Mouse (Mus musculus): Measurements from ENCODE around the gene Hist1h1a.
"Not testable (repeated sequence)": the region's sequence is repeated elsewhere in the genome, so short reads cannot be mapped to it uniquely, and the experiment has no call there.

The Hist1h1a gene

GRCm38 (mm10) chr13:23759916-23760239, 3.6 kb upstream of the Hist1h1a start:
- DNase-seq (ENCODE audit: low read depth, low spot score): no peak

DNA sequence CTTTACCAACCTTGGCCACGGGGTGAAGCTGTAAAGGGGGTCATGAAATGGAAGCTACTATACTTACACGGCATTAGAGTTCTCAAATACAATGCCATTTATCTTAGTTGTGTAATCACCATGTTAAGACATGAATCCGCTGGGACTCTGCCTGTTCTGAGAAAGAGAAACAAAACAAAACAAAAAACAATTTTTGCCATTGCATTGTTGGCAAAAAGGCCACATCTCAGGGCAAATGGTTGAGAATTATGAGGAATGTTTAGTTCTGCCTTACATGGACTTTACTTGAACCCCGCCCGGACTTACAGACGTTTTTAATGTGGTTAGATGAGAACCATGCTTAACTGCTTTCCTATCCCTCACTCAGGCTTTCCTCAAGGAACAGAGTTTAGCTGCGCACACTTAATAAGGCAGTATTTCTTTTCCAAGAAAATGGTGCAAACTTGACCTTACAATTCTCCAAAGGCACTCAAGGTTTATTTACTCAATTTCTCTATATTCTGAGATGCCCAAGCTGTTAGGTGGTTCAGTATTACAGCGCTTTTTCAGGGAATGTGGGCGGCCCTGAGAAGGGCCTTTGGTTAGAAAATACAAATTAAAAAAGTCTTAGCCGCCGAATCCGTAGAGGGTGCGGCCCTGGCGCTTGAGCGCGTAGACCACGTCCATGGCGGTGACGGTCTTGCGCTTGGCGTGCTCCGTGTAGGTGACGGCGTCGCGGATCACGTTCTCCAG, 3.1 kb upstream of the Hist1h1a start:
- DNase-seq (ENCODE audit: low read depth, low spot score): peak; percentile 80

- peak; percentile 99 for DNase-seq (ENCODE audit: low read depth, low spot score)
Observed at GRCm38 (mm10) chr13:23760972-23761864, 2.2 kb upstream of the Hist1h1a start, which contains the start of gene Hist1h4a. TSS of gene Hist1h4a (minus strand) at chr13:23761230.

- peak; percentile 95 for DNase-seq (ENCODE audit: low read depth, low spot score)
Observed at GRCm38 (mm10) chr13:23761871-23762821, 1.3 kb upstream of the Hist1h1a start, which contains the start of gene Hist1h3a. TSS of gene Hist1h3a (minus strand) at chr13:23762386.

- no peak for DNase-seq (ENCODE audit: low read depth, low spot score)
Observed at GRCm38 (mm10) chr13:23763242-23763585, 252 bp upstream of the Hist1h1a start.

GRCm38 (mm10) chr13:23764324-23765171, 1.1 kb downstream of the Hist1h1a start:
- peak; percentile 25 for DNase-seq (ENCODE audit: low read depth, low spot score)

DNA sequence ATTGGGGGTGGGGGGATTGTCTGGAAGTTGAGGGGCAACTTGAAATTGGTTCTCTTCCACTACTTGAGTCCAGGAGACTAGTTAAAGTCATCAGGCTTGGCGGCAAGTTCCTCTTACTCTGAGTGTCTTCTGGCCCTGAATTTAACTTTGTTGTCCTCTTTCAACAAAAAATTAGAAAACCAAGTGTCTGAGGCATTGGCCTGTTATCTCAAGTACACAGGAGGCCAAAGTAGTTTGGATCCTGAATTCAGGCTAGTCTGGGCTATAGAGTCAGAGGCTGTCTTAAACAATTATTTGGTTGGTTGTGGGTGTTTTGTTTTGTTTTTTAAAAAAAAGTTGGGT, 1.7 kb downstream of the Hist1h1a start:
- no peak for DNase-seq (ENCODE audit: low read depth, low spot score)

- no peak for DNase-seq (ENCODE audit: low read depth, low spot score)
Observed at GRCm38 (mm10) chr13:23766772-23767171, 3.3 kb downstream of the Hist1h1a start.

GRCm38 (mm10) chr13:23768834-23769397, 5.5 kb downstream of the Hist1h1a start:
- DNase-seq (ENCODE audit: low read depth, low spot score): peak; percentile 55

DNA sequence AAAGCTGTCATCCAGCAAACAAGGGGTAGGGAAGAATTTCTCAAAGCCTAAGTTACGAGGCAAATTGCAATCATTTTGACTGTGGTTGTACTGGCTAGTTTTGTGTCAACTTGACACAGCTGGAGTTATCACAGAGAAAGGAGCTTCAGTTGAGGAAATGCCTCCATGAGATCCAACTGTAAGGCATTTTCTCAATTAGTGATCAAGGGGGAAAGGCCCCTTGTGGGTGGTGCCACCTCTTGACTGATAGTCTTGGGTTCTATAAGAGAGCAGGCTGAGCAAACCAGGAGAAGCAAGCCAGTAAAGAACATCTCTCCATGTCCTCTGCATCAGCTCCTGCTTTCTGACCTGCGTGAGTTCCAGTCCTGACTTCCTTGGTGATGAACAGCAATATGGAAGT, 6.1 kb downstream of the Hist1h1a start, which contains the start of gene Trim38:
TSS of gene Trim38 (plus strand) at position 301 of the 400 bp plus-strand sequence.
- not testable (repeated sequence) for DNase-seq (ENCODE audit: low read depth, low spot score)

DNA sequence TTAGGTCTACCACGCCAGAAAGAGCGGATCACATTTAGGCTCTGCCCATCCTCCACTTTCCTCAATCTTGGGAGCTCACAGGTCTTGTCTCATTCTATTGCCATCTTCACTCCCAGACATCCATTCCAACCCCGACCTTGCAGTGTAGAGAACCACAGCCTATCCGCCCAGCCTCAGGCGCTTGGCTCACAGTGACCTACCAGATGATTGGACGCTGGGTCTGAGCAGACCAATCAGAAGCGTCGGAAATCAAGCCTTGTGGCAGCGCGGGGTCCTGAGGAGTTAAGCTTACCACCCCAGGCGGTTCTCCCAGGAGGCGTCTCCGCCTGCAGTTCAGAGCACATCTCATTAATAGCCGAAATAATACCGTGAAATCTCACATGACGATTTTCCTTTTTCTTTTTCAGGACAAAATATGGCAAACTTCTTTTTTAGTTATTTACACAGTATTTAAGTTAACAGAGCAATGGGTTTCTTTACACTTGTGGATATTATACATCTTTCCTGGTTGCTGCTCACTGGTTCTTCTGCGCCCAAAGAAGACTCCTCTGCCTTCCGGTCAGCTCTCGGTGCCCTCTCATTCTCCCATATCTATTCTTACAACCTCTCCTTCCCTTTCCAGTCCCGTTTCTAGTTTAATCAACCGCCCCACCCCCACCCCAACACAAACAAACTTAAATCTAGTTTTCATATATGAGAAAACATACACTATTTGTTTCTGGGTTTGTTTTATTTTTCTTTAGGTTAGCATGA, 9.3 kb downstream of the Hist1h1a start:
- DNase-seq (ENCODE audit: low read depth, low spot score): no peak

DNA sequence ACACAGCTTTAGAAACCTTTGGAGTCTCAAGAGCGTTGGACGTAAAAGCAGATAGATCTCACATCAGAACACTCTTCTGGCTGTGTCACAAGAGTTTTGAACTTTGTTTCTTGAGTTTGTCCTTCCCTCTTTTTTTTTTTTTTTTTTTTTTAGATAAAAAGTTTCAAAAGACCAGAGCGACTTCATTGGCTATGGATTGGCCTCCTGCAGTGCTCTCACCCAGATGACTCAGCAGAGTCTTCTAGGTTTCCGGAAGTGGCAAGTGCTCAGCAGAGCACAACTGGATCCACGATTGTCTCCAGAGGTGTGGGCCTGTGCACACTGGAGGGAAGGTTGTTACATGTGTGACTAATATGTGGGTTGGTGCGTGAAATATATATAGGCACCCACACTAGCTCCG, 14.9 kb downstream of the Hist1h1a start:
- DNase-seq (ENCODE audit: low read depth, low spot score): no peak

- no peak for DNase-seq (ENCODE audit: low read depth, low spot score)
Observed at GRCm38 (mm10) chr13:23779025-23779424, 15.6 kb downstream of the Hist1h1a start.

- peak; percentile 65 for DNase-seq (ENCODE audit: low read depth, low spot score)
Observed at GRCm38 (mm10) chr13:23792520-23792919, 29.1 kb downstream of the Hist1h1a start.

DNA sequence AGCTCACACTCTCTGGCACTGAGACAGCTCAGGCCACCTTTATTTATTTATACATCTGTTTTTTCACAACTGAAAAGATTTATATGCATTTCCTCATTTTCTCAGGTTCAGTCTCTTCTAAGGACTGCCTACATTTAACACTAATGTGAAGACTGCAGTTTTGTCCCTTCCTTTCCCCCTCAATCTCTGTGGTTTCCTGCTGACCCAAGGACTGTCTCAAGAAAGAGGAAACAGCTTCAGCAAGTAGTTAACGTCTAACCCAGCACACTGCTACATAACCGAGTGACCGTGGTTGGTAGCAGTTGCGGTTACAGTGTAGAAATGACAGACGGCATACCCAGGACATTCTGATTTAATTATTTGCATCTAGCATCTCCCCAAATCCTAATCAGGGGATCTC, 35.9 kb downstream of the Hist1h1a start:
- DNase-seq (ENCODE audit: low read depth, low spot score): peak; percentile 70

DNA sequence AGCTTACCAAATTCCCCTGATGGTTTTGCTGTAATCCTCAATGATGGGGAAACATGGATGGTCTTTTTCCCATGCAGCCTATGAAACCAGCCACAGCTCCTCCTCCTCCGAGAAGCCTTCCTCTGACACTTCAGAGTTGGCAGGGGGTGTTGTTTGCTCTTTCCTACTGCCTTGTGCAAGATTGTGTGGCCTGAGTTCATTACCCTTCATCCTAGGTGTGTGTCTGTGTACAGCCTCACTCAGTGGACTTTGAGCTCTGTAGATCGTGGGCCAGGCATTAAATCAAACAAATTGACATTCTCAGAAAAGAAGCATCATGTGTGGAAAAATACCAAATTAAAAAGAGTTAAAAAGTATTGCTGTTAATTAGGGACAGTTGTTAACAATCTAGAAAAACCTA, 41.1 kb downstream of the Hist1h1a start:
- DNase-seq (ENCODE audit: low read depth, low spot score): no peak

- no peak for DNase-seq (ENCODE audit: low read depth, low spot score)
Observed at GRCm38 (mm10) chr13:23806422-23807052, 43.1 kb downstream of the Hist1h1a start, which contains the start of gene Slc17a2. TSS of gene Slc17a2 (plus strand) at chr13:23806993.
